Mouse (Mus musculus): ENCODE measurements around the gene Cdk11b. TPM values are rescaled to one million over a fixed set of nuclear protein-coding genes. Genes with fewer than 3 reads are reported as not detected.
"Not testable (repeated sequence)": the region's sequence is repeated elsewhere in the genome, so short reads cannot be mapped to it uniquely, and the experiment has no call there.

Gene Cdk11b
- polyA plus RNA-seq, 1 experiment from 2014 or later: 86.8 TPM

GRCm38 (mm10) chr4:155653451-155654182 is 29.0 kb downstream of the Cdk11b start:
- ATAC-seq (ENCODE audit: low FRiP score): 0 out of 2 replicates have a peak, but pooled peaks have one; percentile 29
- peak overlapping the region; percentile 67 for H3K9ac ChIP-seq
- H3K9me3 ChIP-seq (replicated peaks): no peaks in the 10 kb centered on the region
- H3K4me2 ChIP-seq (replicated peaks): peak overlapping the region; percentile 65
- H3K27ac ChIP-seq: no peak overlapping the region
- H3K4me3 ChIP-seq: peak overlapping the region; percentile 34
- peaks cover 71% of the 10 kb centered on the region for H3K27me3 ChIP-seq
- peaks cover 32% of the 10 kb centered on the region for H3K4me1 ChIP-seq
- peaks cover 49% of the 10 kb centered on the region for H3K36me3 ChIP-seq
- under 1% methylated on average over 31 of the region's 31 CpGs for WGBS

GRCm38 (mm10) chr4:155654183-155654455 is 29.5 kb downstream of the Cdk11b start:
- Histone ChIP-seq H3K4me2 (replicated peaks) (peak overlapping the region; percentile 65), H3K27ac (no peak overlapping the region), H3K9me3 (replicated peaks) (no peaks in the 10 kb centered on the region), H3K36me3 (peaks cover 49% of the 10 kb centered on the region), H3K4me1 (peaks cover 32% of the 10 kb centered on the region), H3K4me3 (peak overlapping the region; percentile 34), H3K27me3 (peaks cover 71% of the 10 kb centered on the region), H3K9ac (no peak overlapping the region; the same call in 1 of the 2 replicates)
- WGBS: under 1% methylated on average over 6 of the region's 6 CpGs
- no peak for ATAC-seq (ENCODE audit: low FRiP score)

- 2% methylated on average over 52 of the region's 52 CpGs for WGBS
- no peak overlapping the region for H3K27ac ChIP-seq
- peak overlapping the region; percentile 65 for H3K4me2 ChIP-seq (replicated peaks)
- no peaks in the 10 kb centered on the region for H3K9me3 ChIP-seq (replicated peaks)
- H3K4me3 ChIP-seq: peak overlapping the region; percentile 34
- peaks cover 32% of the 10 kb centered on the region for H3K4me1 ChIP-seq
- peak; percentile 55 for ATAC-seq (ENCODE audit: low FRiP score)
- peaks cover 45% of the 10 kb centered on the region for H3K36me3 ChIP-seq
- H3K27me3 ChIP-seq: peaks cover 71% of the 10 kb centered on the region
- H3K9ac ChIP-seq: peak overlapping the region; percentile 56
Measured at GRCm38 (mm10) chr4:155654456-155655298, 30.0 kb downstream of the Cdk11b start.

GRCm38 (mm10) chr4:155656214-155656751 is 31.6 kb downstream of the Cdk11b start:
- Histone ChIP-seq H3K4me1 (peaks cover 32% of the 10 kb centered on the region), H3K9me3 (replicated peaks) (no peaks in the 10 kb centered on the region), H3K36me3 (peaks cover 37% of the 10 kb centered on the region), H3K27me3 (peaks cover 61% of the 10 kb centered on the region), H3K4me3 (no peak overlapping the region), H3K27ac (no peak overlapping the region), H3K4me2 (replicated peaks) (no peak overlapping the region), H3K9ac (no peak overlapping the region)
- no peak for ATAC-seq (ENCODE audit: low FRiP score)
- 89% methylated on average over 13 of the region's 13 CpGs for WGBS

GRCm38 (mm10) chr4:155658961-155659360 is 34.3 kb downstream of the Cdk11b start:
- H3K27ac ChIP-seq: no peak overlapping the region
- peaks cover 34% of the 10 kb centered on the region for H3K27me3 ChIP-seq
- ATAC-seq (ENCODE audit: low FRiP score): no peak
- 93% methylated on average over 10 of the region's 10 CpGs for WGBS
- no peak overlapping the region for H3K4me3 ChIP-seq
- no peak overlapping the region for H3K9ac ChIP-seq
- peaks cover 36% of the 10 kb centered on the region for H3K36me3 ChIP-seq
- H3K4me1 ChIP-seq: peaks cover 14% of the 10 kb centered on the region
- no peak overlapping the region for H3K4me2 ChIP-seq (replicated peaks)
- H3K9me3 ChIP-seq (replicated peaks): no peaks in the 10 kb centered on the region

- H3K9me3 ChIP-seq (replicated peaks): no peaks in the 10 kb centered on the region
- H3K36me3 ChIP-seq: peaks cover 42% of the 10 kb centered on the region
- no peak overlapping the region for H3K27ac ChIP-seq
- no peaks in the 10 kb centered on the region for H3K4me1 ChIP-seq
- H3K9ac ChIP-seq: no peak overlapping the region
- WGBS: 85% methylated on average over 12 of the region's 12 CpGs
- no peak overlapping the region for H3K4me2 ChIP-seq (replicated peaks)
- H3K27me3 ChIP-seq: peaks cover 17% of the 10 kb centered on the region
- no peak for ATAC-seq (ENCODE audit: low FRiP score)
- H3K4me3 ChIP-seq: no peak overlapping the region
Measured at GRCm38 (mm10) chr4:155660641-155661040, 36.0 kb downstream of the Cdk11b start.

- no peak for ATAC-seq (ENCODE audit: low FRiP score)
- peaks cover 9% of the 10 kb centered on the region; the same call in 1 of the 2 replicates for H3K36me3 ChIP-seq
- H3K4me1 ChIP-seq: peaks cover 11% of the 10 kb centered on the region
- no peak overlapping the region for H3K27ac ChIP-seq
- H3K4me3 ChIP-seq: no peak overlapping the region
- no peaks in the 10 kb centered on the region for H3K27me3 ChIP-seq
- H3K4me2 ChIP-seq (replicated peaks): no peak overlapping the region
- no peaks in the 10 kb centered on the region for H3K9me3 ChIP-seq (replicated peaks)
- H3K9ac ChIP-seq: no peak overlapping the region
Measured at GRCm38 (mm10) chr4:155666903-155667302, 42.2 kb downstream of the Cdk11b start.

GRCm38 (mm10) chr4:155668689-155669597 is 44.3 kb downstream of the Cdk11b start, which contains the start of gene Mib2:
Gene Mib2 (minus strand): TSS chr4:155669198.
- ATAC-seq (ENCODE audit: low FRiP score): peak; percentile 99

GRCm38 (mm10) chr4:155669598-155670075 is 45.0 kb downstream of the Cdk11b start:
- WGBS: under 1% methylated on average over 8 of the region's 8 CpGs
- H3K27ac ChIP-seq: no peak overlapping the region

More at GRCm38 (mm10) chr4:155668689-155669597, 44.3 kb downstream of the Cdk11b start, which contains the start of gene Mib2:
- under 1% methylated on average over 73 of the region's 73 CpGs for WGBS
- peaks cover 6% of the 10 kb centered on the region; the same call in 1 of the 2 replicates for H3K36me3 ChIP-seq
- peaks cover 11% of the 10 kb centered on the region for H3K4me1 ChIP-seq
- H3K9ac ChIP-seq: peak within 1 kb of the TSS; percentile 69
- H3K27ac ChIP-seq: peak within 1 kb of the TSS; percentile 83
- no peaks in the 10 kb centered on the region for H3K27me3 ChIP-seq
- no peaks in the 10 kb centered on the region for H3K9me3 ChIP-seq (replicated peaks)
- H3K4me3 ChIP-seq: peak within 1 kb of the TSS; percentile 76
- H3K4me2 ChIP-seq (replicated peaks): peak within 1 kb of the TSS; percentile 91

GRCm38 (mm10) chr4:155670236-155670635 is 45.6 kb downstream of the Cdk11b start:
- not testable (repeated sequence) for H3K9me3 ChIP-seq (replicated peaks); H3K27me3 ChIP-seq; H3K36me3 ChIP-seq; H3K4me3 ChIP-seq; H3K9ac ChIP-seq; H3K27ac ChIP-seq; H3K4me2 ChIP-seq (replicated peaks); ATAC-seq (ENCODE audit: low FRiP score)
- 56% methylated on average over 4 of the region's 4 CpGs for WGBS
- peaks cover 11% of the 10 kb centered on the region for H3K4me1 ChIP-seq

More at GRCm38 (mm10) chr4:155669598-155670075, 45.0 kb downstream of the Cdk11b start:
- Histone ChIP-seq H3K36me3 (peaks cover 6% of the 10 kb centered on the region; the same call in 1 of the 2 replicates), H3K9me3 (replicated peaks) (no peaks in the 10 kb centered on the region), H3K27me3 (no peaks in the 10 kb centered on the region), H3K9ac (no peak overlapping the region), H3K4me2 (replicated peaks) (peak overlapping the region; percentile 91), H3K4me3 (peak overlapping the region; percentile 76), H3K4me1 (peaks cover 11% of the 10 kb centered on the region)
- ATAC-seq (ENCODE audit: low FRiP score): peak; percentile 13

- Histone ChIP-seq H3K4me2 (replicated peaks) (no peak overlapping the region), H3K9me3 (replicated peaks) (no peaks in the 10 kb centered on the region), H3K4me1 (peaks cover 11% of the 10 kb centered on the region), H3K27ac (no peak overlapping the region), H3K36me3 (no peaks in the 10 kb centered on the region), H3K4me3 (no peak overlapping the region), H3K9ac (no peak overlapping the region), H3K27me3 (no peaks in the 10 kb centered on the region)
- ATAC-seq (ENCODE audit: low FRiP score): no peak
- WGBS: 65% methylated on average over 2 of the region's 2 CpGs
Measured at GRCm38 (mm10) chr4:155672082-155672481, 47.4 kb downstream of the Cdk11b start.

Data from hindbrain, embryonic 12.5 days (tissue).